Mouse (Mus musculus): ENCODE data around the gene Tcf15. TPM values are rescaled to one million over a fixed set of nuclear protein-coding genes. Genes with fewer than 3 reads are reported as not detected.

The Tcf15 gene
- 4.7 and 14.1 TPM in 2 replicates for polyA plus RNA-seq (2012; rRNA removed)

GRCm38 (mm10) chr2:152143279-152144157 is at the start of gene Tcf15:
Gene Tcf15, plus strand, starts transcription at chr2:152143561.

GRCm38 (mm10) chr2:152105318-152106224 is 37.8 kb upstream of the Tcf15 start, which contains the start of gene Srxn1:
Gene Srxn1, plus strand, starts transcription at chr2:152105516.

Other genes starting within 250 kb of the Tcf15 start
- gene Angpt4, start 232.4 kb upstream of the Tcf15 start, polyA plus RNA-seq (2012; rRNA removed), result 0.16 and 0.51 TPM in 2 replicates
- 34.8 and 38.7 TPM in 2 replicates for gene Fam110a, start 163.3 kb upstream of the Tcf15 start, polyA plus RNA-seq (2012; rRNA removed)
- 0.50 and 1.2 TPM in 2 replicates for gene Slc52a3, start 147.1 kb upstream of the Tcf15 start, polyA plus RNA-seq (2012; rRNA removed)
- 31.7 and 35.4 TPM in 2 replicates for gene Scrt2, start 62.0 kb upstream of the Tcf15 start, polyA plus RNA-seq (2012; rRNA removed)
- gene Srxn1, start 38.0 kb upstream of the Tcf15 start, polyA plus RNA-seq (2012; rRNA removed), result 9.6 and 11.0 TPM in 2 replicates
- gene Csnk2a1, start 83.3 kb downstream of the Tcf15 start, polyA plus RNA-seq (2012; rRNA removed), result 81.5 and 106 TPM in 2 replicates
- gene Tbc1d20, start 150.3 kb downstream of the Tcf15 start, polyA plus RNA-seq (2012; rRNA removed), result 27.5 and 39.2 TPM in 2 replicates
- gene Rbck1, start 189.1 kb downstream of the Tcf15 start, polyA plus RNA-seq (2012; rRNA removed), result 145 and 183 TPM in 2 replicates
- 1.2 and 1.3 TPM in 2 replicates for gene Trib3, start 200.5 kb downstream of the Tcf15 start, polyA plus RNA-seq (2012; rRNA removed)
- gene Nrsn2, start 233.1 kb downstream of the Tcf15 start, polyA plus RNA-seq (2012; rRNA removed), result 4.1 and 6.5 TPM in 2 replicates